Mouse (Mus musculus) frontal cortex, postnatal 36 days (tissue): ENCODE measurements around the gene Tmco5.
A peak's percentile ranks its signal among the peaks of the same experiment; 100 is the strongest.

Experiments
- DNase-seq, 2 experiments: peaks; one replicate each; pipeline ENCODE4 v3.0.0; 2022; ENCODE audit warnings: low spot score in 2 of 2

Tmco5 gene

GRCm38 (mm10) chr2:116878391-116878790 is at the start of gene Tmco5:
TSS of gene Tmco5 (plus strand) at chr2:116878691.
- no peak for DNase-seq

GRCm38 (mm10) chr2:116831863-116832262 is 46.6 kb upstream of the Tmco5 start:
- DNase-seq = no peak

- no peak for DNase-seq
Measured at GRCm38 (mm10) chr2:116837829-116838228, 40.7 kb upstream of the Tmco5 start.

GRCm38 (mm10) chr2:116838538-116839197 is 39.8 kb upstream of the Tmco5 start:
- DNase-seq = peak in 1 of 2 experiments; percentile 32

- DNase-seq = no peak
Measured at GRCm38 (mm10) chr2:116849980-116850636, 28.4 kb upstream of the Tmco5 start.

DNA sequence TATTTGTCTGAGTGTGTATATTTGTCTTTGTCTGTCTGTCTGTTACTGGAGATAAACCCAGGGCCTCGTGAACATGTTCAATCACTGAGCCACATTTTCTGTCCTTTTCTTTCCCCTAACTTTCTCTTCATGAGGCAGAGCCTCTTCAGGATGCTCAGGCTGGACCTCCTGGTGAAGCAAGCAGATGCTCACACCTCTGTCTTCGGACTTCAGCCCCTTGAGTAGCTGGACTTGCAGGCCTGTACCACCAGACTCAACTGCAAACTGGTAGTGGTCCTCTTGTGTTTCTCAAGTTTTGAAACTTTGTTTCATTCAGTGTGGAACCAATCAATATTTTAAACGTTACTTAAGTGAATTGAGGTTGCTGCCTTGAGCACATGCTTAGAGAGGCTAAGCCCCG is 27.1 kb upstream of the Tmco5 start:
- DNase-seq = no peak

DNA sequence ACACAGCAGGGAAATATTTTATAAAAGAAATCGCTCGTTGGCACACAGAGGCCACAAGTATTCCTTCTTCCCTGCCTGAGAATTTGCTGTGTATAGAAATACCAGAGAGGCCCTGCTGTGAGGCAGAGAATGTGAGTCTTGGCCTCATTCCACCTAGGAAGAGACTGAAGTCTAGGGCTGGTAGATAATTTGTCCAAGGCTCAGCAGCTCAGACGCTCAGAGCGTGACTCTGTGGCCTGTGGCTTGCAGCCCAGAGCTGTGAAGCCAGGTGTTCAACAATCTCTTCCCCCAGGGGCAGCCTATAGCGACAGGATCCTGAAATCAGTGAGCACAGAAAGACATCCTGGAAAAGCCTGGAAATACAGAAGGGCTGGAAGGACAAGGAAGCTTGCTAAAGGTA is 26.2 kb upstream of the Tmco5 start:
- DNase-seq = no peak

- no peak for DNase-seq
Measured at GRCm38 (mm10) chr2:116858703-116859102, 19.8 kb upstream of the Tmco5 start.

DNA sequence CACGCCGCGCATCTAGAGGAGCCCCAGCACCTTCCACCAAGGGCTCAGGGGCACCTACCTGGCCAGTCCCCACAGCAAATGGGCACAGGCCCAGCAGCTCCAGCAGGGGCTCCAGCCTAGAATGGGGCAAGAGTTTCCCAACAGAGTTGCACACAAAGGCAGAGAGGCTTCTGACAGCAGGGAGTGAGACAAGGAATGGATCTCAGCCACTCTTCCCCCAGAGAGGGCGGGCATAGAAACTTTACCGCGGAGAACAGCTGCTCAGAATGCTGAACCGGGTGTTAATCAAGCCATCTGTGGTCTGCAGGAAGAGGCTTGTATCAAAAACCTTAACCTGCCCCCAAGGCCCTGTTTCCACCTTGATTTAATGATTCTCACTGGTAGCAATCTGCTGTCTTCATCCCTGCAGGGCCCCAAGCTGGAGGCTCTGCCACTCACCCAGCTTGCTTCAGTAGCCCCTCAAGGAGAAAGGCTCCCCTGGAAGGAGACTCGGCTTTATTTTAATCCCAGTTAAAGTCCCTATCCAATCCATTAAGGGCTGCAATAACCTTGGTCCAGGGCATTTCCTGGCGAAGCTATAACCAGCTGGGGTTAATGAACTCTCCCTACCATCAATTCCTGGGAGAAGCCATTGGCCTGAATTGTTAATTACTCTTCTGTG is 1.4 kb upstream of the Tmco5 start:
- DNase-seq = no peak

DNA sequence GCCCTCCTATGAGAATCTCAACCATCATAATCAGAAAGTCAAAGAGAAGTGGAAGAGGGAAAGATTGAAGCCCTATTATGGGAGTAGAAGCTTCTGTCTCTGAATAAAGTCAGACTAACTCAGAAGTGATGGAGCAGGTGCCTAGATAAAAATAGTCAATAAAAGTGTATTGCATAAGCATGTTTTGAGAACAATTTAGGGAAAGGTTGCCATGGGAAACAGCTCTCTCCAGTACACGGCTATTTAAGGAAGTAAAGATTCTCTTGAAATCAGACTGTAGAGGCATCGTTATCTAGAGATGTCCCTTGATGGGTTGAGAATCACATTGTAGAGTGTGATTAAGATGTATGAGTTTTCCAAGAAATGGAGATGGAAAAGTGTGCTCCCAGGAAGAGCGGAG is 1.2 kb downstream of the Tmco5 start:
- DNase-seq = peak in 1 of 2 experiments; percentile 55

- no peak for DNase-seq
Measured at GRCm38 (mm10) chr2:116893316-116893987, 15.0 kb downstream of the Tmco5 start.

DNA sequence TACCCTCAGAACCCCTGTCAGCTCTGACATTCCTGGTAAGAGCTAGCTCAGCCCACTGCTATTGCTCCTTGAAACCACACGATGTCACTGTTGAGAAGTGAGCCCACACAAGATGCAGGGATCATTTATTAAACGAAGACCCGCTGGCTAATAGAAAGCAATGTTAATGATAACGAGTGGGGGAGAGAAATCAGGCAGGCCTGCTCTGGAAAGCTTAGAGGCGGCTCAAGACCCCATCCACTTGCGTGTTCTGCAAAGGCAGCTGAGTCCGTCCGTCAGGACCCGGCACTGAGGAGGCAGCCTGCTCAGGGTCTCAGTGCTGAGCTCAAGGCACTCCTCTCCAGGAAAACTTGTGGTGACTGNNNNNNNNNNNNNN is 15.5 kb downstream of the Tmco5 start:
- DNase-seq = peak in 1 of 2 experiments; percentile 60

DNA sequence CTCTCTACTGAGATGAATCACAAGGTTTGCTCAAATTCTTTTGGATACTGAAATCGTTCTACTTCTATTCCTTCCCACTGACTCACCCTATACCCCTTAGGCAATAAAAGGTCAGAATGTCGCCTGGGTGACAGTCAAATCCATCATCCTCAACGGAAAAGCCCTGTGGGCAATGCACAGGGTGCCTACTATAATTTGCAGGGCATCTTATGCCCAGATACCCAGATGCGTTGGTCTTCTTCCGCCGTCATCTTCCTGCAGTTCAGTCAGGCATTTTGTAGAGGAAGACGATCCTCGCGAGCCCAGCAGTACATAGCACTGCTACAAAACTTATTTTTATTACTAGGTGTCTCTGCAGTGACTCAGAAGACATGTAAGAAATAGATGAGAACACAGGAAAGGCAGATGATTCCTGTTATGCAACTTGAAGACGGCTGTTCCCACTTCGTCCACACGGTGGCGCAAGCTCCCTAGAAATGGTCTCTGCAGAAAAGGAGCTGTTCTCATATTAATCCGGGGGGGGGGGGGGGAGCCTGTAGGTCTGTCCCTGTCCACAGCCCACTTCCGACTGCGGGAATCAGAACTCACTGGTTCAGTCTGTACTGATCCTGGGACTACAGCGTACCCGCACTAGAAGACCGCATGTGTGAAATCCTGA is 21.3 kb downstream of the Tmco5 start:
- peak; percentile 99 to 100 for DNase-seq

DNA sequence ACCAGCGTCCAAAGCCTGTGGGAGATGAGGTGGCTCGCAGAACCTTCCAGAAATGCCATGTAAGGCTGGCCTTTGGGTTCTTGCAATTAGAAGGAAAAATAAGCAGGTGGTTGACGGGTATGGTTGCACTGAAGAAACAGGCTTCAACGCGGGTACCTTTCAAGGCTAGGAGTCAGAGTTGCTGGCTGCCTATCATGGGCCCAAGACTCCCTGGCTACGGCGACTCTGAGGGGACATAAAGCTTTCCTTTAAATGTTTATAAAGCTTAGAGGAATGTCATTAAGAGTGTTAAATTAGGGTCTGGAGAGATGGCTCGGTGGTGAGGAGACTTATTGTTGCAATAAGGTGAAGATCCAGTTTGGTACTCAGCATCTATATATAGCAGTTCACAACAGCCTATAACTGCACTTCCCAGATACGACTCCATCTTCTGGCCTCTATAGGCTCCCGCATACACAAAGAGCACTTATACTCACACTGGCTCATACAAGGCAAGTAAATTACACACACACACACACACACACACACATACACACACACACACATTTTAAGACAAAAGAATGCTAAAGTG is 21.9 kb downstream of the Tmco5 start:
- DNase-seq = no peak

- no peak for DNase-seq
Measured at GRCm38 (mm10) chr2:116908268-116908667, 29.8 kb downstream of the Tmco5 start.

DNA sequence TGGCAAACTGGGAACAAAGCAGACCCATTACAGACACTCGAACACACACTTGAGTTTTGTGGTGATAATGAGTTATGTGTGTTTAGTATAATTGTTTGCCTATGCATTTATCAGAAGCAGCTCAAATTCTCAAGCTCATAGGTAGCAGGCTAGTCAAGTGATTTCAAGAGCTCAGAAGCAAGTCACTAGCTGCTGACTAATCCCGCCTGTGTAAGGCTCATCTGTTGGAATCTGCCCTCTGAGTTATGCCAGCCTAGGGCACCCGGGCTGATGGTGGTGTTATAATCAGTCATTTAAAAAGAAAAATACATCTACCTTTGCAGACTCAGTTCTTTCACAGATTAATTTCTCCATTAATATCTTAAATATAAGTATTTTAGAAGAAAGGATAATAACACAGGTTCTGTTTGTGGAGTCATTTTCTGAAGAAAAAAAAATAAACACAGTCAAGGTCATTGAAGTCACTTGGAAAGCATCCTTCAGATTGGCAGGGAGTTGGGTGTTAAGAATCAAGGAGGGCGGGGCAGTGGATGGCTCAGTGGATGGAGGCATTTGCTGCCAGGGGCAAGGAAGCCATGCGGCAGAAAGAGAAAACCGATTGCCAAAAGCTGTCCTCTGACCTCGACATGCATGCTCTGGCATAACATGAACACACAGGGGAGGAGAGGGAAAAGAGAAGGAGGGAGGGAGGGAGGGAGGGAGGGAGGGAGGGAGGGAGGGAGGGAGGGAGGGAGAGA is 34.0 kb downstream of the Tmco5 start:
- DNase-seq = no peak

DNA sequence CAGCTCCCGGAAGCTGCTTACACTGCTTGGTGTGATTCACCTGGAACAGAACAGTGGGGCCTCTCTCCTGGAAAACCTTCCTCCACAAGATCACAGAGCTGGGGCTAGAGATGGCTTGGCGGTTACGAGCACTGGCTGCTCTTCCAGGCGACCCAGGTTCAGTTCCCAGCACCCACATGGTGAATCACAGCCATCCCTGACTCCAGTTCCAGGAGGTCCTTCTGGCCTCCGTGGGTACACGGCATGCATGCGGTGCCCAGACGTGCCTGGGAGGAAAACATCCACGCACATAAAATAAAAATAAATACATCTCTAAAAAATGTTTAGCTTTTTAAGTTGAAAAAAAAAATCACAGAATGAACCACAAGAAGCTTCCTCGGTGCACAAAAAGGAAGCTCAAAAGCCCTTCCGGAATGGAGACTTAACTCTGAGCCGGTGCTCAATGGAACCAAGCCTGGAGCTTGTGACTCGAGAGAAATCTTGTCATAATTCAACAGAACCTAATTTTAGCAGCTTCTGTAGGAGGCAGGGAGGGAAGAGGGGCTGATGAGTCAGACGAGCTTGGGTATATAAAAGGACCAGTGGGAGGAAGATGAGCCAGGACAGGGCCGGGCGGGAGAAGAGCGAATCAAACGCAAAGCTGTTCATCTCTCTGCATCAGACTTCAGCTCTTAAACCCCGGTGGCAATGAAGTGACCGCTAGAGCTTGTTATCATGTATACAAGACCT is 35.4 kb downstream of the Tmco5 start:
- DNase-seq = peak; percentile 75 to 87

GRCm38 (mm10) chr2:116914636-116915035 is 36.1 kb downstream of the Tmco5 start:
- DNase-seq = peak; percentile 32 to 45

GRCm38 (mm10) chr2:116918598-116918997 is 40.1 kb downstream of the Tmco5 start:
- no peak for DNase-seq
